Mouse (Mus musculus) MEL (cell line): ENCODE data around the gene Ccnq. TPM values are rescaled to one million over a fixed set of nuclear protein-coding genes. Genes with fewer than 3 reads are reported as not detected.

Source experiments
- DNase-seq: peaks from one replicate; pipeline ENCODE4 v3.0.0; 2011; ENCODE audit warnings: low read depth, low spot score
- H3K27ac ChIP-seq: 2 replicates; pipeline ENCODE4 v1.5.1; 2012; ENCODE audit warnings: low read depth, mild to moderate bottlenecking, control low read depth, low read length, moderate library complexity; ENCODE audit not compliant: control insufficient read depth
- H3K27me3 ChIP-seq, 2 experiments: fragments of 150-350 bp in 1 of 2; sonication (generic) in 1 of 2; 2 replicates each; pipeline ENCODE4 v1.6.1; 2012; ENCODE audit warnings: low read length in 2 of 2, mild to moderate bottlenecking in 2 of 2, improper control_type of control experiment in 1 of 2, moderate library complexity in 1 of 2; ENCODE audit not compliant: insufficient read depth in 2 of 2, control insufficient read depth in 1 of 2
- H3K36me3 ChIP-seq, 2 experiments: 2 replicates each; pipeline ENCODE4 v1.6.1; 2012 to 2014; ENCODE audit warnings: low read length in 2 of 2, improper control_type of control experiment in 1 of 2, inconsistent platforms in 1 of 2, mild to moderate bottlenecking in 1 of 2; ENCODE audit not compliant: insufficient read depth in 2 of 2, control insufficient read depth in 1 of 2
- H3K4me1 ChIP-seq, 2 experiments: fragments of 150-350 bp in 1 of 2; sonication (generic) in 1 of 2; 2 replicates each; pipeline ENCODE4 v1.6.1; 2012; ENCODE audit warnings: low read length in 2 of 2, improper control_type of control experiment in 1 of 2, mild to moderate bottlenecking in 1 of 2; ENCODE audit not compliant: insufficient read depth in 2 of 2, control insufficient read depth in 1 of 2
- H3K4me3 ChIP-seq, 2 experiments: fragments of 150-350 bp in 1 of 2; sonication (generic) in 1 of 2; 2 replicates each; pipeline ENCODE4 v1.5.1; 2012; ENCODE audit warnings: low read depth in 2 of 2, low read length in 2 of 2, mild to moderate bottlenecking in 2 of 2, moderate library complexity in 2 of 2, control low read depth in 1 of 2, improper control_type of control experiment in 1 of 2; ENCODE audit not compliant: control insufficient read depth in 1 of 2, insufficient read depth in 1 of 2
- H3K79me2 ChIP-seq: 2 replicates; pipeline ENCODE4 v1.6.1; 2012; ENCODE audit warnings: mild to moderate bottlenecking, low read length, moderate library complexity; ENCODE audit not compliant: control insufficient read depth, poor library complexity, insufficient read depth
- H3K9ac ChIP-seq: 2 replicates; pipeline ENCODE4 v1.6.1; 2012; ENCODE audit warnings: low read depth, mild to moderate bottlenecking, control low read depth, low read length, moderate library complexity; ENCODE audit not compliant: control insufficient read depth, poor library complexity, severe bottlenecking
- H3K9me3 ChIP-seq: fragments of 150-350 bp; sonication (generic); replicated peaks from 2 replicates; pipeline ENCODE4 v1.6.1; 2012; ENCODE audit warnings: mild to moderate bottlenecking, low read length, improper control_type of control experiment, moderate library complexity; ENCODE audit not compliant: insufficient read depth
- E2F4 ChIP-seq: IDR thresholded peaks from 2 replicates; pipeline ENCODE4 v1.6.1; 2011; ENCODE audit warnings: low read depth, low read length, improper control_type of control experiment, borderline replicate concordance
- ELF1 ChIP-seq: IDR thresholded peaks from 2 replicates; pipeline ENCODE4 v1.6.1; 2014; ENCODE audit warnings: low read depth, mild to moderate bottlenecking, inconsistent platforms, low read length, improper control_type of control experiment, moderate library complexity
- EP300 ChIP-seq, 2 experiments: IDR thresholded peaks; 2 replicates each; pipeline ENCODE4 v1.6.1; 2011; ENCODE audit warnings: improper control_type of control experiment in 2 of 2, low read length in 2 of 2, low read depth in 1 of 2, mild to moderate bottlenecking in 1 of 2
- GABPA ChIP-seq: IDR thresholded peaks from 2 replicates; pipeline ENCODE4 v1.6.1; 2012; ENCODE audit warnings: low read depth, mild to moderate bottlenecking, inconsistent platforms, low read length, improper control_type of control experiment, moderate library complexity
- HCFC1 ChIP-seq: IDR thresholded peaks from 2 replicates; pipeline ENCODE4 v1.6.1; 2012; ENCODE audit warnings: low read depth, mild to moderate bottlenecking, inconsistent platforms, low read length, improper control_type of control experiment, moderate library complexity
- JUND ChIP-seq: IDR thresholded peaks from 2 replicates; pipeline ENCODE4 v1.6.1; 2011; ENCODE audit warnings: low read depth, mild to moderate bottlenecking, improper control_type of control experiment, low read length
- MXI1 ChIP-seq: IDR thresholded peaks from 2 replicates; pipeline ENCODE4 v1.6.1; 2011; ENCODE audit warnings: mild to moderate bottlenecking, low read depth, low read length, improper control_type of control experiment
- MYB ChIP-seq: IDR thresholded peaks from 2 replicates; pipeline ENCODE4 v1.6.1; 2011; ENCODE audit warnings: mild to moderate bottlenecking, low read depth, low read length, improper control_type of control experiment
- POLR2A ChIP-seq, 2 experiments: IDR thresholded peaks; 2 replicates each; pipeline ENCODE4 v1.6.1; 2011 to 2012; ENCODE audit warnings: low read length in 2 of 2, mild to moderate bottlenecking in 2 of 2, control low read depth in 1 of 2, improper control_type of control experiment in 1 of 2, low read depth in 1 of 2, moderate library complexity in 1 of 2; ENCODE audit not compliant: control insufficient read depth in 1 of 2, insufficient read depth in 1 of 2, poor library complexity in 1 of 2
- SMC3 ChIP-seq: IDR thresholded peaks from 2 replicates; pipeline ENCODE4 v1.6.1; 2011; ENCODE audit warnings: low read depth, low read length, improper control_type of control experiment
- TAL1 ChIP-seq: IDR thresholded peaks from 2 replicates; pipeline ENCODE4 v1.6.1; 2012; ENCODE audit warnings: mild to moderate bottlenecking, inconsistent platforms, low read length, moderate library complexity, mixed read lengths
- TCF12 ChIP-seq: IDR thresholded peaks from 2 replicates; pipeline ENCODE4 v1.6.1; 2014; ENCODE audit warnings: low read depth, mild to moderate bottlenecking, inconsistent platforms, low read length, improper control_type of control experiment, moderate library complexity
- UBTF ChIP-seq: IDR thresholded peaks from 2 replicates; pipeline ENCODE4 v1.6.1; 2012; ENCODE audit warnings: low read depth, mild to moderate bottlenecking, inconsistent platforms, low read length, improper control_type of control experiment, moderate library complexity, borderline replicate concordance; ENCODE audit not compliant: insufficient read depth
- USF1 ChIP-seq: IDR thresholded peaks from 2 replicates; pipeline ENCODE4 v1.6.1; 2014; ENCODE audit warnings: low read depth, mild to moderate bottlenecking, inconsistent platforms, low read length, improper control_type of control experiment, moderate library complexity
- ZC3H11A ChIP-seq: IDR thresholded peaks from 2 replicates; pipeline ENCODE4 v1.6.1; 2012; ENCODE audit warnings: low read depth, mild to moderate bottlenecking, inconsistent platforms, low read length, improper control_type of control experiment
- ZKSCAN1 ChIP-seq: IDR thresholded peaks from 2 replicates; pipeline ENCODE4 v1.6.1; 2012; ENCODE audit warnings: low read depth, mild to moderate bottlenecking, inconsistent platforms, low read length, improper control_type of control experiment, moderate library complexity
- ZNF384 ChIP-seq: IDR thresholded peaks from 2 replicates; pipeline ENCODE4 v1.6.1; 2012; ENCODE audit warnings: low read depth, mild to moderate bottlenecking, inconsistent platforms, low read length, improper control_type of control experiment
- polyA plus RNA-seq, 2 experiments: library from polyadenylated mRNA; stranded (reverse) in 1 of 2; unstranded in 1 of 2; fragments of >175 nt in 1 of 2; fragments of >200 nt in 1 of 2; gene quantifications; 2 replicates each; pipeline versions ENCODE4 v1.2.1 to v1.2.4; 2012; ENCODE audit warnings: low replicate concordance in 2 of 2, low read depth in 1 of 2; ENCODE audit not compliant: insufficient read length in 2 of 2, insufficient read depth in 1 of 2, missing spikeins in 1 of 2
- total RNA-seq: library from RNA; depleted of rRNA; stranded (reverse); fragments of 300-350 nt; gene quantifications from 2 replicates; pipeline ENCODE4 v1.2.3, GENCODE M21; 2012

Ccnq gene
- total and polyA plus RNA-seq, 3 experiments: 77.5 to 80.5 TPM; not detected in 1

GRCm38 (mm10) chr11:78741958-78742357 lies 9.6 kb downstream of the Ccnq start:
- Histone ChIP-seq H3K4me1 (no peaks in the 10 kb centered on the region; a peak in 1 of 4 replicates), H3K9ac (no peak overlapping the region), H3K36me3 (no peaks in the 10 kb centered on the region; a peak in 1 of 4 replicates), H3K79me2 (no peaks in the 10 kb centered on the region), H3K27me3 (peaks cover 0 to under 1% of the 10 kb centered on the region in 2 experiments; a peak in 2 of 4 replicates), H3K27ac (no peak overlapping the region), H3K9me3 (no peaks in the 10 kb centered on the region), H3K4me3 (no peak overlapping the region)
- DNase-seq: no peak
- TF ChIP-seq JUND (no peak), TAL1 (no peak), USF1 (no peak), HCFC1 (no peak)

GRCm38 (mm10) chr11:78739361-78739760 lies 12.2 kb downstream of the Ccnq start:
- H3K9me3 ChIP-seq: no peaks in the 10 kb centered on the region
- H3K79me2 ChIP-seq: no peaks in the 10 kb centered on the region
- DNase-seq: peak; percentile 40
- H3K27me3 ChIP-seq: peaks cover 0 to 2% of the 10 kb centered on the region in 2 experiments; a peak in 2 of 4 replicates
- TF ChIP-seq ZNF384: no peak
- no peak for TF ChIP-seq ZKSCAN1
- no peak for TF ChIP-seq TCF12
- no peak for TF ChIP-seq MXI1
- TF ChIP-seq E2F4: no peak
- TF ChIP-seq EP300 (IDR thresholded peaks at IDR 0.05; ENCODE audit: low read depth in 1 of 2, low read length in 2 of 2): no peak
- no peak for TF ChIP-seq ELF1
- TF ChIP-seq POLR2A (IDR thresholded peaks at IDR 0.05; ENCODE audit: control insufficient read depth in 1 of 2, insufficient read depth in 1 of 2, low read depth in 1 of 2, low read length in 2 of 2, poor library complexity in 1 of 2): no peak
- TF ChIP-seq SMC3: no peak
- no peak for TF ChIP-seq HCFC1
- TF ChIP-seq UBTF: no peak
- no peak for TF ChIP-seq TAL1
- TF ChIP-seq GABPA: no peak
- TF ChIP-seq MYB: no peak
- TF ChIP-seq ZC3H11A: no peak
- no peak overlapping the region for H3K4me3 ChIP-seq
- no peak overlapping the region for H3K9ac ChIP-seq
- peaks cover 0 to 6% of the 10 kb centered on the region in 2 experiments; a peak in 2 of 4 replicates for H3K36me3 ChIP-seq
- H3K4me1 ChIP-seq: peaks cover 0 to 6% of the 10 kb centered on the region in 2 experiments; a peak in 1 of 4 replicates
- no peak overlapping the region for H3K27ac ChIP-seq
